Mouse (Mus musculus) limb, embryonic 10.5 days (tissue): Measurements from ENCODE around the gene Ankrd11. TPM values are rescaled to one million over a fixed set of nuclear protein-coding genes. Genes with fewer than 3 reads are reported as not detected.

Experiments used
- DNase-seq: peaks from one replicate; pipeline ENCODE4 v3.0.0-alpha.2; 2017; ENCODE audit warnings: low spot score
- H3K27ac ChIP-seq: fragments of 300-500 bp; sonication (generic); 2 replicates; pipeline ENCODE4 v1.5.1; 2016; ENCODE audit warnings: mild to moderate bottlenecking
- H3K27me3 ChIP-seq: fragments of 300-500 bp; sonication (generic); 2 replicates; pipeline ENCODE4 v1.6.1; 2016; ENCODE audit warnings: low read depth, mild to moderate bottlenecking; ENCODE audit not compliant: poor library complexity, severe bottlenecking
- H3K36me3 ChIP-seq: fragments of 300-500 bp; sonication (generic); 2 replicates; pipeline ENCODE4 v1.6.1; 2016; ENCODE audit warnings: mild to moderate bottlenecking, moderate library complexity
- H3K4me1 ChIP-seq: fragments of 300-500 bp; sonication (generic); 2 replicates; pipeline ENCODE4 v1.6.1; 2016
- H3K4me3 ChIP-seq: fragments of 300-500 bp; sonication (generic); 2 replicates; pipeline ENCODE4 v1.5.1; 2016; ENCODE audit warnings: mild to moderate bottlenecking, moderate library complexity
- H3K9me3 ChIP-seq: fragments of 300-500 bp; sonication (generic); replicated peaks from 2 replicates; pipeline ENCODE4 v1.6.1; 2016; ENCODE audit warnings: mild to moderate bottlenecking
- WGBS: fragments of 180-500 bp; shearing (Covaris S2); methylation state at CpG from one replicate; pipeline ENCODE4 v1.1.7; 2016; 5-methylcytosine and 5-hydroxymethylcytosine counted together
- polyA plus RNA-seq: library from polyadenylated mRNA; unstranded; fragments of >200 nt; fragmentation: Nextera tagmentation; extraction: Ambion mirVana; gene quantifications from 2 replicates; pipeline ENCODE4 v1.2.1, GENCODE M21; 2016

Ankrd11 gene
- polyA plus RNA-seq, 1 experiment from 2014 or later = 54.8 TPM

- Histone ChIP-seq H3K27ac (no peak overlapping the region), H3K4me3 (no peak overlapping the region), H3K9me3 (no peaks in the 10 kb centered on the region), H3K36me3 (no peaks in the 10 kb centered on the region), H3K27me3 (no peaks in the 10 kb centered on the region), H3K4me1 (peaks cover 12% of the 10 kb centered on the region; the same call in 1 of the 2 replicates)
- WGBS = 83% methylated on average over 5 of the region's 5 CpGs
- DNase-seq = no peak
These were observed 50.7 kb downstream of the Ankrd11 start for GRCm38 (mm10) chr8:122991368-122991767.

GRCm38 (mm10) chr8:122989976-122990375 is 52.1 kb downstream of the Ankrd11 start:
- Histone ChIP-seq H3K27ac (no peak overlapping the region), H3K4me1 (peaks cover 12% of the 10 kb centered on the region; the same call in 1 of the 2 replicates), H3K4me3 (no peak overlapping the region), H3K27me3 (no peaks in the 10 kb centered on the region), H3K36me3 (no peaks in the 10 kb centered on the region), H3K9me3 (no peaks in the 10 kb centered on the region)
- no peak for DNase-seq
- WGBS = 91% methylated on average over 2 of the region's 2 CpGs

GRCm38 (mm10) chr8:122988955-122989354 is 53.1 kb downstream of the Ankrd11 start:
- H3K36me3 ChIP-seq = no peaks in the 10 kb centered on the region
- H3K27ac ChIP-seq = no peak overlapping the region
- H3K9me3 ChIP-seq = no peaks in the 10 kb centered on the region
- H3K4me3 ChIP-seq = no peak overlapping the region
- DNase-seq = no peak
- 87% methylated on average over 3 of the region's 3 CpGs for WGBS
- H3K4me1 ChIP-seq = peaks cover 12% of the 10 kb centered on the region; the same call in 1 of the 2 replicates
- H3K27me3 ChIP-seq = no peaks in the 10 kb centered on the region

- DNase-seq = no peak
- H3K9me3 ChIP-seq = no peaks in the 10 kb centered on the region
- H3K27ac ChIP-seq = no peak overlapping the region
- no peaks in the 10 kb centered on the region for H3K27me3 ChIP-seq
- WGBS = 52% methylated on average over 2 of the region's 2 CpGs
- no peak overlapping the region for H3K4me3 ChIP-seq
- H3K36me3 ChIP-seq = no peaks in the 10 kb centered on the region
- H3K4me1 ChIP-seq = peaks cover 8% of the 10 kb centered on the region; the same call in 1 of the 2 replicates
These were observed 54.8 kb downstream of the Ankrd11 start for GRCm38 (mm10) chr8:122987255-122987654.

- peaks cover 6% of the 10 kb centered on the region; the same call in 1 of the 2 replicates for H3K4me1 ChIP-seq
- no peaks in the 10 kb centered on the region for H3K27me3 ChIP-seq
- no peak overlapping the region for H3K4me3 ChIP-seq
- H3K9me3 ChIP-seq = no peaks in the 10 kb centered on the region
- 71% methylated on average over 8 of the region's 8 CpGs for WGBS
- DNase-seq = no peak
- no peaks in the 10 kb centered on the region for H3K36me3 ChIP-seq
- H3K27ac ChIP-seq = no peak overlapping the region
These were observed 55.4 kb downstream of the Ankrd11 start for GRCm38 (mm10) chr8:122986501-122987184.

GRCm38 (mm10) chr8:122984175-122984574 is 57.9 kb downstream of the Ankrd11 start:
- Histone ChIP-seq H3K9me3 (no peaks in the 10 kb centered on the region), H3K4me1 (peaks cover 14% of the 10 kb centered on the region), H3K27me3 (no peaks in the 10 kb centered on the region), H3K27ac (no peak overlapping the region), H3K36me3 (0 out of 2 replicates have a peak, but pooled peaks cover 4% of the 10 kb centered on the region), H3K4me3 (no peak overlapping the region)
- DNase-seq = no peak
- WGBS = 87% methylated on average over 3 of the region's 3 CpGs

GRCm38 (mm10) chr8:122983178-122983942 is 58.7 kb downstream of the Ankrd11 start:
- Histone ChIP-seq H3K27ac (no peak overlapping the region), H3K27me3 (no peaks in the 10 kb centered on the region), H3K4me3 (no peak overlapping the region), H3K36me3 (0 out of 2 replicates have a peak, but pooled peaks cover 4% of the 10 kb centered on the region), H3K4me1 (peaks cover 14% of the 10 kb centered on the region), H3K9me3 (no peaks in the 10 kb centered on the region)
- DNase-seq = no peak
- WGBS = 93% methylated on average over 19 of the region's 19 CpGs

GRCm38 (mm10) chr8:122981646-122982045 is 60.4 kb downstream of the Ankrd11 start:
- no peak for DNase-seq
- Histone ChIP-seq H3K27me3 (no peaks in the 10 kb centered on the region), H3K36me3 (0 out of 2 replicates have a peak, but pooled peaks cover 4% of the 10 kb centered on the region), H3K4me3 (no peak overlapping the region), H3K9me3 (no peaks in the 10 kb centered on the region), H3K4me1 (peaks cover 10% of the 10 kb centered on the region; the same call in 1 of the 2 replicates), H3K27ac (no peak overlapping the region)
- WGBS = 89% methylated on average over 5 of the region's 5 CpGs

GRCm38 (mm10) chr8:122979865-122980509 is 62.1 kb downstream of the Ankrd11 start:
- H3K36me3 ChIP-seq = 0 out of 2 replicates have a peak, but pooled peaks cover 4% of the 10 kb centered on the region
- H3K27ac ChIP-seq = no peak overlapping the region
- no peak overlapping the region for H3K4me3 ChIP-seq
- no peak for DNase-seq
- H3K27me3 ChIP-seq = no peaks in the 10 kb centered on the region
- WGBS = 84% methylated on average over 10 of the region's 10 CpGs
- H3K9me3 ChIP-seq = no peaks in the 10 kb centered on the region
- peaks cover 10% of the 10 kb centered on the region; the same call in 1 of the 2 replicates for H3K4me1 ChIP-seq

GRCm38 (mm10) chr8:122979424-122979823 is 62.7 kb downstream of the Ankrd11 start:
- Histone ChIP-seq H3K9me3 (no peaks in the 10 kb centered on the region), H3K4me1 (peaks cover 10% of the 10 kb centered on the region; the same call in 1 of the 2 replicates), H3K27ac (no peak overlapping the region), H3K36me3 (peaks cover 7% of the 10 kb centered on the region), H3K4me3 (no peak overlapping the region), H3K27me3 (no peaks in the 10 kb centered on the region)
- DNase-seq = no peak
- 90% methylated on average over 3 of the region's 3 CpGs for WGBS

GRCm38 (mm10) chr8:122976046-122976445 is 66.0 kb downstream of the Ankrd11 start:
- 95% methylated on average over 4 of the region's 4 CpGs for WGBS
- peaks cover 10% of the 10 kb centered on the region; the same call in 1 of the 2 replicates for H3K4me1 ChIP-seq
- H3K4me3 ChIP-seq = no peak overlapping the region
- H3K36me3 ChIP-seq = peaks cover 32% of the 10 kb centered on the region
- no peak for DNase-seq
- no peaks in the 10 kb centered on the region for H3K27me3 ChIP-seq
- no peaks in the 10 kb centered on the region for H3K9me3 ChIP-seq
- H3K27ac ChIP-seq = no peak overlapping the region

- peaks cover 66% of the 10 kb centered on the region for H3K36me3 ChIP-seq
These were observed 72.0 kb downstream of the Ankrd11 start for GRCm38 (mm10) chr8:122969964-122970620.

More at GRCm38 (mm10) chr8:122969964-122970620, 72.0 kb downstream of the Ankrd11 start:
- no peaks in the 10 kb centered on the region for H3K4me1 ChIP-seq
- no peaks in the 10 kb centered on the region for H3K27me3 ChIP-seq
- no peak overlapping the region for H3K27ac ChIP-seq
- no peak overlapping the region for H3K4me3 ChIP-seq
- no peaks in the 10 kb centered on the region for H3K9me3 ChIP-seq
- 94% methylated on average over 3 of the region's 3 CpGs for WGBS
- no peak for DNase-seq
